Mouse (Mus musculus) thymus, postnatal 14 days (tissue): ENCODE measurements around the gene H2-DMb2.
A peak's percentile ranks its signal among the peaks of the same experiment; 100 is the strongest.

Source experiments
- DNase-seq: peaks from one replicate; pipeline ENCODE4 v3.0.0; 2021

H2-DMb2 gene

DNA sequence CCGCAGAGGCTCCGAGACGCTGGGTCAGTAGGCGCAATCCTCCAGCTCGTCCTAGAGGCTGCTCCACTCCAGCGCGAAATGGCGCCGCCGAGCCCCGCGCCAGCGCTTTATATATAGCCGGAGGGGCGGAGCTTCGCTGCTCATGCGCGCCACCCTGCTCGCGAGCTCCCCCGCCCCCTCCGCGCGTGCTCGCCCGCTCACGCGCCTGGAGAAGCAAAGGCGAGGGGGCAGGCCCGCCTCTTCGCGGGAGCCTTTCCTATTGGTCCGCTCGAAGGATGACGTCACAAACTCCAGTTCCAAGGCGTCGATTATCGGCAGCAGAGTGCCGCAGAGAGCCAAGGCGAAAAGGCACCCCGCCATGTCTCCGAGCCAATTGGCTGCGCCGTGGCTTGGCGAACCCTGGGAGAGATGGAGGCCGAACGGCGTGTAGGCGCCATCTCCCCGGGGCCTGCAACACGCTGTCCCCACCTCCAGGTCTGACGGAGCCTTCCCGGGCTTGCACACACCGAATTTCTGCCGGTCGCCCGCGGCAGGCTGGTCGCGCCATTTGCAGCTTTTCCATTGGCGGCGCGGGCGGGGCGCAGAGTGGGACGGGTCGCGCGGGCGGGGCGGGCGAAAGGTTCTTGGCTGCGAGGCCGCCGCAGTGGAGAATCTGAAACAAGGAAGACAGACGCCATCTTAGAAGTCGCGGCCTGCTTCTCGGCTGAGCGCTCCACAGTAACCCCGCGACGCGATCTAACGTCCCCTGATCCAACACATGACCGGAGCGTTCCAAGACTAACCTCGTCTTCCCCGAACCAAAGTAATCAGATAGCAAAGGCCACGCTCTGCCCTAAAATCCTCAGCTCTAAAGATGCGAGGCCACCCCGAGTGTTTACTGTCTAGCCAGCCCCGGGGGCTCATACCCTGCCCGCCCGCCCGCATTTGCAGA, 23.6 kb upstream of the H2-DMb2 start, which contains the start of gene H2-DMa:
Gene H2-DMa, plus strand, starts transcription at position 293 of the 931 bp plus-strand sequence.
- DNase-seq, result peak; percentile 99

DNA sequence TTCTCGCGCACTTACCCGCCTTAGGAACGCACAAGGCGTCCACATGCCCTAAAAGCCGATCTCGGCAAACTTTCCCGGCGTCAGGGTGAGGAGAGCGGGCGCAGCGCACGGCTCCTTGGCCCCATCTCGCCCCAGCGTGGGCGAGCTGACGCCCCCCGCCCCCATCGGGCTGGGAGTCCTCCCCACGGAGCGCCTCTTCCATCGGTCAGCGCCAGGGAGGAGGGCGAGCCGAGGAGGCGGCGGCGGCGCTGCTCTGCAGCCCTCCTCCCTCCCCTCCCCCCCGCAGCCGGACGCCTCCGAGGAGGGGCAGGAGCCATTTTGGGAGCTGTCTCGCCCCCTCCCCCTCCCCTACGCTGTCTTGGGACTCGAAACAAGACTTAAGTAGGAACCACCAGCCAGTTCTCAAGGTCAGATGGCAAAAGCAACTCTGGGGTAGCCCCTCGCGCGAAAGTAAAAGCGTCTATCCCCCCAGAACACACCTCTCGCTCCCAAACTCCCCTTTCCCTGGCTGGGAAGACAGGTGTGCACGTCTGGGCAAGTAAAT, 22.9 kb upstream of the H2-DMb2 start:
- peak; percentile 89 for DNase-seq

- peak; percentile 90 for DNase-seq
Measured at GRCm38 (mm10) chr17:34120814-34121171, 22.3 kb upstream of the H2-DMb2 start.

DNA sequence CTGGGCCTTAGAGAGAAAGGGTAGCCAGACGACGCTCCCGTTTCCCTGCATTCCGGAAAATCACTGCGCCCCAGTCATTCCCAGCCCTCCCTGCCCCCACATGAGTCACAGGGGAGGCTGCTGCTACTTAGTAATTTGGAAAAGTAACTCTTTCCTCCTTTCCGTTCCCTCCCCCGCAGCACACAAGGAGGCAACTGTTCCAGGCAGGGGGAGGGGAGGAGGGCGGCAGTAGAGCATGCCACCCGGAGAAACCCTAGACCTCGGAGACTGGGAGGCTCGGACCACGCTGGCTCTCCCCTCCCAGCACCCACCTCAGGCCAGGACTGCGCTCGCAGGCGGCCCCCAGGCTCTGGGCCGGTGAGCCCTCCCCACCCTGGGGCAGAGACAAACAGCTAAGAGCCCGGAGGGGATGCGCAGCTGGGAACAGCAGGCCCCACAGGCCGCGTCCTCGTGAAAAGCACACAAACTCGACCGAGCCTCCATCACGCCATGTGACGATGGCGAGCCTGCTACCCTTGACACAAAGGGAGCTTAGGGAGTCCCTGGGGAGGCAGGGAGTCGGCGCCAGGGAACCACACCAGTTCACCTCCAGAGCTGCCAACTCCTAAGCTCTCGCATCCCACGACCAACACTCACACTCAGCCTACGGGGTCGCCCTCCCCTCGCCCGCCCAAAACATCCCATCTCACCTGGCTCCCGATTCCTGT, 21.8 kb upstream of the H2-DMb2 start:
- DNase-seq, result peak; percentile 66

GRCm38 (mm10) chr17:34121879-34122187, 21.3 kb upstream of the H2-DMb2 start:
- no peak for DNase-seq

GRCm38 (mm10) chr17:34122188-34122984, 20.7 kb upstream of the H2-DMb2 start, which contains the start of gene Brd2:
Brd2 (minus strand) TSS chr17:34122634.
- peak; percentile 99 for DNase-seq

- DNase-seq, result no peak
Measured at GRCm38 (mm10) chr17:34123111-34123510, 20.0 kb upstream of the H2-DMb2 start.

DNA sequence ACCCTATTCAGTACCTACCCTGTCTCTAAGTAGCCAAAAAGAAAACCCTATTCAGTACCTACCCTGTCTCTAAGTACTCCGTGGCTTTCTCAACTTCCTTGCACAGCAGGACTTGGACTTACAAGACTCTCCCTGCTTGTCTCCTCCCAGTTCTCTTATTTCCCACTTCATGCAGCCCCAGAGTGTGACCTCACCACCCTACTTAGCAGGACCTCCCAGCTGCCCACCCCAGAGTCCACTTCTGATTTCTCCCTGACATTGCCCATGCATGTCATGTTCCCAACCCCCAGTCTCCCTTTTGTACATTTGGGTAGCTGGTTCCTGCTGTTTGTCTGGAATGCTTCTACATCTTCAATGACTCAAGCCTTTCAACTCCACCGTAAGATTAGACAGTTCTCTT, 19.6 kb upstream of the H2-DMb2 start:
- DNase-seq, result peak; percentile 27

DNA sequence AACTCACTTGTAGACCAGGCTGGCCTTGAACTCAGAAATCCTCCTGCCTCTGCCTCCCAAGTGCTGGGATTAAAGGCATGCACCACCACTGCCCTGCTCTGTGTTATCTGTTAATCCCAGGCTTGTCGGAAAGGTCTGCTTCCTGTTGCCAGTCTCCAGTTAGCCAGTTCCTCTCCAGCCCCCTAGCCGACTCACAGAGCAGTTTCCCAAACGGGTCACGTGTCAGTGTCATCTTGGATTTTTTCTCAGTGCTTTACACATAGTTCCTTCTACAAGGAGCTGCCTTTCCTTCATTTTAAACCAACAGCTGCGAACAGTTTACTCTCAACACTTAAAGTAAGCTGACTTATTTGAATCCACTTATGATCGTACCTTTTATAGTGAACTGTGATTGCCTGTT, 18.5 kb upstream of the H2-DMb2 start:
- no peak for DNase-seq

GRCm38 (mm10) chr17:34126826-34127420, 16.2 kb upstream of the H2-DMb2 start:
- DNase-seq, result no peak

DNA sequence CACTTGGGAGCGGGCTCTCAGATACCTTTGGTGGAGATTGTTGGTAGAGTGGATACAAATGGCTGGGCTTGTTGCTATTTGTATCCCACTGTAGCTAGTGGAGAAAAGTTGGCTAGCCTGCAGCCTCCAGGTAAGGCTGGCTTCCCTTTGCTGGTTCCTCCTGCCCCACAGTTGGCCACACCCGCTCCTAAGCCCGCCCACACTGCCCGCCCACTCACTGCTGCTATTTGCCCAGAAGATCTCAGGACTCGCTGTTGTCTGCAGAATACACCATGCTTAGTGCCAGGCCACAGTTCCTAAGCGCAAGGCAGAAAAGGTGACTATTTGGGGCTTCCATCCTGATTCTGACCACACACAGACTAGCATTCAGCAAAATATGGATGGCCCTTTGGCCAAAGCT, 15.6 kb upstream of the H2-DMb2 start:
- peak; percentile 69 for DNase-seq

GRCm38 (mm10) chr17:34128264-34128937, 14.7 kb upstream of the H2-DMb2 start:
- peak; percentile 73 for DNase-seq

DNA sequence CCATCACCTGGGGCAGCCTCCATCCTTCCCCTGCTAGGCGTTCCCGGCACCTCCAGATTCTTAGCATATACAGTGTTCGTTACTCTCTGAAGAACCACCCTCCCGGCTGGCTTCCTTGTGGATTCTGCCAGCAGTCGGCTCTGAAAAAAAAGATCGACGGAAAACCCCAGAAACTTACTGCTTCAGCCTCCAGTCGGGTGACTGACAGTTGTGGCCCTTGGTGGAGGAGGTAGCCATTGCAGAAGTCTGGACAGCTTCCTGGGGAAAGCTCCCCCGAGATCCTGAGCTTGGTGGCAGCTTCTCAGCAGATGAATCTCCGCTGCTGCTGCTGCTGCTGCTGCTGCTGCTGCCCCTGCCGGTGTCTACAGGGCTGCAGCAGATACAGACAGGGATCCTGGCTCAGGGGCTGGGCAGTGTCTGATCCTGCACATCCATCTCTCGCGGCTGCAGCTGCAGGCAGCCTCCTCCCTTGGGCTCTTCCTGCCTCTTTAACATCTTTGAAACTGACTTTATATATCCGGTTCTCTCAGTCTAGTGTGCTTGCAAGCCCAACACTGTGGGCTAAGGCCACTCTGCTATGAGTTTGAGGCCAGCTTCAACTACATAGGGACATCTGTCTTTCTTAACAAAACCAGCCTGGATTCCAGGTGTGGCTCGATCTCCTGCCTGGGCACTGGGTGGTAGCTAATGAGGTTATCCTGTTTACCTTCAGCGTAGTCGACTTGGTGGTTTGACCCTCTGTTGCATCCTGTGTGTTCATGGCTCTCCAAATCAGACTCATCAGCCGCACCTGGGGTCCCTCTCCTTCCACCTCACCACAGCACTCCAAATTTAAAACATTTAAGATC, 13.9 kb upstream of the H2-DMb2 start:
- DNase-seq, result peak; percentile 69

- DNase-seq, result no peak
Measured at GRCm38 (mm10) chr17:34130073-34130947, 12.8 kb upstream of the H2-DMb2 start.

DNA sequence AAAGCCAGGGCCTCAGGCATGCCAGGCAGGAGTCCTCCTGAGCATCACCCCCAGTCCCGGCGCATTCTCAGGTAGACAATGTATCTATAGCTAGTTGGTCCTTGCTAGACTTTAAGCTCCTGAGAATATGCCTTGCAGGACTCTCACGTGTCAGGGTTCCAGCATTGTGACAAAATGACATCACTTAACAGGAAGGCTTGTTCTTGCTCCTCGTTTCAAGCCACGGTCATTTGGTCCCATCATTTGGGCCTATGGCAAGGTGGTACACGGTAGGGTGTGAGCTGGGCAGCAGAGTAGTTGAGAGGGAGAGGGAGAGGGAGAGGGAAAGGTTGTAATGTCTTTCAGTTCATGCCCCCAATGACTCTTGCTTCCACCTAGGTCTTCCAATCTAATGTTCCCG, 11.2 kb upstream of the H2-DMb2 start:
- DNase-seq, result no peak

DNA sequence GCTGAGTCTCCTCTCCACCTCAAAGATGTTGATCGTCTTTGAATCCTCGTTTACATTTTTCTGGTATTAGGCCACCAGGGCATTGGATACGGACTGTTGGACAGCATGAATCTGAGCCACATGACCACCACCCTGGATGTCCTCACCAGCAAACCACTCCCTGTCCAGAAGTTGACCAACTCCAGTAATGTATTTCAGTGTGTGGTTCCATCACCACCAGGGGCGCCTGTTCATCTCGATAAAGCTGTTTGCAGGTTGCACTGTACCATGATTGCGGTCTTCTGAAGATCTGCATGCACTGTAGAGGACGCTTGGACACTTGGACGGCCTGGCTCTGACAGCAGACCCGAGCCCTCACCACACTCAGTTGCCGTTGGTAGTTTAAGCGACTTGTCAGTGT, 9.8 kb upstream of the H2-DMb2 start:
- DNase-seq, result no peak

DNA sequence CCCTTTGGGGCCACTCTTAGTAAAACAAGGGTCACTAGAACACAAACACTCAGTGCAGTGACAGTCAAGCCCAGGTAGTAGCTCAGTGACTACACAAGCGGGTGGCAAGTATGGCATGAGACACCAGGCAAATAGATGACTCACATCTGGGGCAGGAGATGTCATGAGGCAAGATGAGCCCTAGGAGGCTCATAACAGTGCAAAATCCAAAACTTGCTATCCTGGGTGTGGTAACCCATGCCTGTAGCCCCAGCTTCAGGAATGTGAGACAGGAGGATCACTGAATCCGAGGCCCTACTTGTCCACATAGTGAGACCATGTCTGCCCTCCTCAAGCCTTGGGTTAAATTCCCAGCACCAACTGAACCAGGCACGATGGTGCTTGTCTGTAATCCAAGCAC, 8.7 kb upstream of the H2-DMb2 start:
- DNase-seq, result no peak

- peak; percentile 99 for DNase-seq
Measured at GRCm38 (mm10) chr17:34135297-34136224, 7.5 kb upstream of the H2-DMb2 start.

- no peak for DNase-seq
Measured at GRCm38 (mm10) chr17:34137601-34138000, 5.5 kb upstream of the H2-DMb2 start.
